Mouse (Mus musculus) limb, embryonic 14.5 days (tissue): ENCODE results near the gene Prkca. TPM values are rescaled to one million over a fixed set of nuclear protein-coding genes. Genes with fewer than 3 reads are reported as not detected.

Experiments used
- ATAC-seq: fragments of 200-750 bp; cut with Nextera tagmentation; 2 replicates; pipeline ENCODE4 v1.8.0; 2017; ENCODE audit warnings: low read depth, moderate number of reproducible peaks, moderate TSS enrichment; ENCODE audit not compliant: low FRiP score
- DNase-seq: peaks from one replicate; pipeline ENCODE4 v3.0.0-alpha.2; 2015; ENCODE audit warnings: low spot score
- H3K27ac ChIP-seq: fragments of 300-500 bp; sonication (generic); replicated peaks from 2 replicates; pipeline ENCODE4 v1.5.1; 2014; ENCODE audit warnings: low read depth, mild to moderate bottlenecking, low read length, moderate library complexity, mixed read lengths
- H3K27me3 ChIP-seq: fragments of 300-500 bp; sonication (generic); 2 replicates; pipeline ENCODE4 v1.6.1; 2014; ENCODE audit warnings: low read length, mixed read lengths; ENCODE audit not compliant: control insufficient read depth, insufficient read depth
- H3K36me3 ChIP-seq: fragments of 300-500 bp; sonication (generic); 2 replicates; pipeline ENCODE4 v1.6.1; 2014; ENCODE audit warnings: mild to moderate bottlenecking, low read length, moderate library complexity, mixed read lengths; ENCODE audit not compliant: control insufficient read depth, insufficient read depth
- H3K4me1 ChIP-seq: fragments of 300-500 bp; sonication (generic); 2 replicates; pipeline ENCODE4 v1.6.1; 2014; ENCODE audit warnings: antibody characterized with exemption, low read length, mixed read lengths; ENCODE audit not compliant: control insufficient read depth, insufficient read depth
- H3K4me2 ChIP-seq: fragments of 300-500 bp; sonication (generic); replicated peaks from 2 replicates; pipeline ENCODE4 v1.6.1; 2014; ENCODE audit warnings: low read depth, mild to moderate bottlenecking, low read length, moderate library complexity; ENCODE audit not compliant: severe bottlenecking
- H3K4me3 ChIP-seq: fragments of 300-500 bp; sonication (generic); replicated peaks from 2 replicates; pipeline ENCODE4 v1.5.1; 2014; ENCODE audit warnings: low read length
- H3K9ac ChIP-seq: fragments of 300-500 bp; sonication (generic); 2 replicates; pipeline ENCODE4 v1.6.1; 2014; ENCODE audit warnings: mild to moderate bottlenecking, low read depth, low read length, moderate library complexity; ENCODE audit not compliant: severe bottlenecking
- H3K9me3 ChIP-seq: fragments of 300-500 bp; sonication (generic); 2 replicates; pipeline ENCODE4 v1.6.1; 2016; ENCODE audit warnings: low read length; ENCODE audit not compliant: control insufficient read depth
- POLR2A ChIP-seq: fragments of 200-500 bp; IDR thresholded peaks from 2 replicates; pipeline ENCODE4 v1.8.0; 2012; ENCODE audit warnings: inconsistent platforms, mild to moderate bottlenecking, moderate library complexity, borderline replicate concordance; ENCODE audit not compliant: insufficient read depth, insufficient read length; ENCODE audit errors: extremely low read depth
- WGBS: fragments of 180-500 bp; shearing (Covaris S2); extraction: QIAGEN DNeasy Blood & Tissue Kit; methylation state at CpG from one replicate; pipeline ENCODE4 v1.1.7; 2014; 5-methylcytosine and 5-hydroxymethylcytosine counted together
- polyA plus RNA-seq, 2 experiments: library from polyadenylated mRNA; depleted of rRNA in 1 of 2; stranded (reverse) in 1 of 2; unstranded in 1 of 2; fragments of >200 nt; fragmentation: Nextera tagmentation in 1 of 2; extraction: Ambion mirVana in 1 of 2; gene quantifications; 2 replicates each; pipeline versions ENCODE4 v1.2.1 to v1.2.3; 2012 to 2014

Prkca gene
- polyA plus RNA-seq, 2 experiments: 9.0 to 16.3 TPM

DNA sequence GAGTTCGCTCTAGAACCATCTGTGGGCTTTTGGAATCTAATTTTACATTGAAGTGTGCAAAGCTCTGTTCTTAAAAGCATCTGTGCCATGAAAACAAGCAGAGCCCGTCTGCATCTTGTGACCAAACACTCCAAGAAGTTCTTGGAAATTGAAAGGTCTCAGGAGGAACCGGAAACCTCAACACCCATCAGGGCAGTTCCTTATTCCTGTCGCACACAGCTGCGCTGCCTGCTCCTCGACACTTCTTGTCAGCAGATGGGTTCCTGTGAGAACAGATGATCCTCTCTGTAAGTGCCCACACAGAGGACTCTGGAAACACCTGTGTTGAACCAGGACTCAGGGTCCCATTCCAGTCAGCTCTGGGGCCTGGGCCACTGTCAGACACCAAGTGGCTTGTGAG, 120.6 kb downstream of the Prkca start:
- Histone ChIP-seq H3K9ac (no peak overlapping the region), H3K4me1 (peaks cover 27% of the 10 kb centered on the region), H3K36me3 (no peaks in the 10 kb centered on the region), H3K4me3 (no peak overlapping the region), H3K27me3 (no peaks in the 10 kb centered on the region), H3K27ac (no peak overlapping the region), H3K9me3 (no peaks in the 10 kb centered on the region), H3K4me2 (no peak overlapping the region)
- TF ChIP-seq POLR2A: no peak
- no peak for DNase-seq
- 69% methylated on average over 6 of the region's 6 CpGs for WGBS
- no peak for ATAC-seq

DNA sequence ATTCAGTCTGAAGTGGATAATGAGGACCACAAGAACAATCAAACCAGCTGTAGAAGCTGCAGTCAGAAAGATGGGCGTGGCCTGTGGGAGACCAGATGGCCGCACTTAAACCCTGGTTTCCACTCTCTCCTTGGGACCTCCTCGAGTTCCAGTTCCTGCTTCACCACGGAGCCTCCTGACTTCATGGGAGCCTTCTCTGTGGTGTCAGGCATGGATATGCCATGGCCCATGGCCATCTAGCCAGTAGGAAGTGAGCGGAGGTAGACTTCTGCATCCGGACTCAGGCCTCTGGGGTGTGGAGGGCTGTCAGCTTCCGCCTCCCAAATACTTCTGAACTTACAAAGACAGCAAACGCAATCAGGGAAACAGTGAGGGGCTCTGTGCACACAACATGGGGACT, 121.1 kb downstream of the Prkca start:
- no peak overlapping the region for H3K9ac ChIP-seq
- H3K27me3 ChIP-seq: no peaks in the 10 kb centered on the region
- no peak for TF ChIP-seq POLR2A
- ATAC-seq (no peak), DNase-seq (peak; percentile 51)
- no peaks in the 10 kb centered on the region for H3K9me3 ChIP-seq
- 65% methylated on average over 8 of the region's 8 CpGs for WGBS
- H3K27ac ChIP-seq: no peak overlapping the region
- H3K4me2 ChIP-seq: no peak overlapping the region
- H3K4me1 ChIP-seq: peaks cover 27% of the 10 kb centered on the region
- H3K36me3 ChIP-seq: no peaks in the 10 kb centered on the region
- H3K4me3 ChIP-seq: no peak overlapping the region

- ATAC-seq (no peak), DNase-seq (no peak)
- Histone ChIP-seq H3K4me3 (no peak overlapping the region), H3K4me2 (no peak overlapping the region), H3K36me3 (no peaks in the 10 kb centered on the region), H3K9ac (no peak overlapping the region), H3K27ac (no peak overlapping the region), H3K27me3 (no peaks in the 10 kb centered on the region), H3K9me3 (no peaks in the 10 kb centered on the region), H3K4me1 (peaks cover 27% of the 10 kb centered on the region)
- 88% methylated on average over 3 of the region's 3 CpGs for WGBS
- no peak for TF ChIP-seq POLR2A
These were observed 121.7 kb downstream of the Prkca start for GRCm38 (mm10) chr11:108222026-108222425.

- Histone ChIP-seq H3K27ac (no peak overlapping the region), H3K4me3 (no peak overlapping the region), H3K4me2 (no peak overlapping the region), H3K4me1 (peaks cover 32% of the 10 kb centered on the region), H3K9ac (no peak overlapping the region), H3K27me3 (no peaks in the 10 kb centered on the region), H3K36me3 (no peaks in the 10 kb centered on the region), H3K9me3 (no peaks in the 10 kb centered on the region)
- ATAC-seq (no peak), DNase-seq (no peak)
- 66% methylated on average over 13 of the region's 13 CpGs for WGBS
- TF ChIP-seq POLR2A: no peak
These were observed 122.4 kb downstream of the Prkca start for GRCm38 (mm10) chr11:108221124-108221835.

- DNase-seq: no peak
- no peak for ATAC-seq
- no peak for TF ChIP-seq POLR2A
- Histone ChIP-seq H3K36me3 (no peaks in the 10 kb centered on the region), H3K27me3 (no peaks in the 10 kb centered on the region), H3K4me2 (no peak overlapping the region), H3K9ac (no peak overlapping the region), H3K27ac (no peak overlapping the region), H3K4me1 (peaks cover 38% of the 10 kb centered on the region), H3K9me3 (no peaks in the 10 kb centered on the region), H3K4me3 (no peak overlapping the region)
- WGBS: 95% methylated on average over 5 of the region's 5 CpGs
These were observed 123.1 kb downstream of the Prkca start for GRCm38 (mm10) chr11:108220605-108221004.
